Mouse (Mus musculus) erythroblast, adult 5-6 weeks (primary cell): ENCODE results near the gene Zfp369. TPM values are rescaled to one million over a fixed set of nuclear protein-coding genes. Genes with fewer than 3 reads are reported as not detected.
"Not testable (repeated sequence)": the region's sequence is repeated elsewhere in the genome, so short reads cannot be mapped to it uniquely, and the experiment has no call there.

Experiments
- ATAC-seq: replicated peaks from 2 replicates; pipeline ENCODE4 v1.8.0; 2016; ENCODE audit warnings: moderate number of reproducible peaks, mild to moderate bottlenecking, moderate TSS enrichment, inconsistent platforms; ENCODE audit not compliant: poor library complexity, low FRiP score, severe bottlenecking
- total RNA-seq, 2 experiments: library from RNA; stranded (forward) in 1 of 2; stranded (reverse) in 1 of 2; fragments of 150-400 nt in 1 of 2; fragments of 200-764, 138-1000 nt in 1 of 2; gene quantifications; 2 replicates each; pipeline versions ENCODE4 v1.2.3 to v1.2.4; 2015 to 2017; ENCODE audit warnings: low replicate concordance in 2 of 2

Gene Zfp369
- total RNA-seq (2015; ENCODE audit: low replicate concordance) = 10.6 and 11.1 TPM in 2 replicates
- total RNA-seq (2017; ENCODE audit: low replicate concordance) = 21.6 and 21.9 TPM in 2 replicates

GRCm38 (mm10) chr13:65278383-65279341, at the start of gene Zfp369:
Gene Zfp369 (plus strand): TSS chr13:65278814.
- ATAC-seq = peak; percentile 99

- no peak for ATAC-seq
Measured at GRCm38 (mm10) chr13:65237211-65237610, 41.4 kb upstream of the Zfp369 start.

GRCm38 (mm10) chr13:65240509-65241098, 38.0 kb upstream of the Zfp369 start:
- peak; percentile 85 for ATAC-seq

GRCm38 (mm10) chr13:65241099-65241626, 37.5 kb upstream of the Zfp369 start:
- ATAC-seq = peak; percentile 83

GRCm38 (mm10) chr13:65241627-65242318, 36.8 kb upstream of the Zfp369 start:
- peak; percentile 63 for ATAC-seq

GRCm38 (mm10) chr13:65242319-65242787, 36.3 kb upstream of the Zfp369 start:
- no peak for ATAC-seq

- ATAC-seq = no peak
Measured at GRCm38 (mm10) chr13:65243273-65243672, 35.3 kb upstream of the Zfp369 start.

- ATAC-seq = no peak
Measured at GRCm38 (mm10) chr13:65258175-65258954, 20.2 kb upstream of the Zfp369 start.

- no peak for ATAC-seq
Measured at GRCm38 (mm10) chr13:65259239-65259638, 19.4 kb upstream of the Zfp369 start, which contains the start of gene Gm10775. Gene Gm10775 (plus strand): TSS chr13:65259539.

- ATAC-seq = no peak
Measured at GRCm38 (mm10) chr13:65262086-65262485, 16.5 kb upstream of the Zfp369 start.

GRCm38 (mm10) chr13:65277994-65278382, 626 bp upstream of the Zfp369 start:
- ATAC-seq = no peak

GRCm38 (mm10) chr13:65286771-65287170, 8.2 kb downstream of the Zfp369 start:
- ATAC-seq = no peak

- ATAC-seq = no peak
Measured at GRCm38 (mm10) chr13:65296354-65296753, 17.7 kb downstream of the Zfp369 start.

- not testable (repeated sequence) for ATAC-seq
Measured at GRCm38 (mm10) chr13:65310849-65311248, 32.2 kb downstream of the Zfp369 start.

- no peak for ATAC-seq
Measured at GRCm38 (mm10) chr13:65311311-65311755, 32.7 kb downstream of the Zfp369 start.

- no peak for ATAC-seq
Measured at GRCm38 (mm10) chr13:65311826-65312225, 33.2 kb downstream of the Zfp369 start.

- ATAC-seq = not testable (repeated sequence)
Measured at GRCm38 (mm10) chr13:65348501-65348900, 69.9 kb downstream of the Zfp369 start.

GRCm38 (mm10) chr13:65351768-65352167, 73.2 kb downstream of the Zfp369 start:
- ATAC-seq = not testable (repeated sequence)
